11 mouse cellular contexts compared by ENCODE assay signal in the genomic region with DNA sequence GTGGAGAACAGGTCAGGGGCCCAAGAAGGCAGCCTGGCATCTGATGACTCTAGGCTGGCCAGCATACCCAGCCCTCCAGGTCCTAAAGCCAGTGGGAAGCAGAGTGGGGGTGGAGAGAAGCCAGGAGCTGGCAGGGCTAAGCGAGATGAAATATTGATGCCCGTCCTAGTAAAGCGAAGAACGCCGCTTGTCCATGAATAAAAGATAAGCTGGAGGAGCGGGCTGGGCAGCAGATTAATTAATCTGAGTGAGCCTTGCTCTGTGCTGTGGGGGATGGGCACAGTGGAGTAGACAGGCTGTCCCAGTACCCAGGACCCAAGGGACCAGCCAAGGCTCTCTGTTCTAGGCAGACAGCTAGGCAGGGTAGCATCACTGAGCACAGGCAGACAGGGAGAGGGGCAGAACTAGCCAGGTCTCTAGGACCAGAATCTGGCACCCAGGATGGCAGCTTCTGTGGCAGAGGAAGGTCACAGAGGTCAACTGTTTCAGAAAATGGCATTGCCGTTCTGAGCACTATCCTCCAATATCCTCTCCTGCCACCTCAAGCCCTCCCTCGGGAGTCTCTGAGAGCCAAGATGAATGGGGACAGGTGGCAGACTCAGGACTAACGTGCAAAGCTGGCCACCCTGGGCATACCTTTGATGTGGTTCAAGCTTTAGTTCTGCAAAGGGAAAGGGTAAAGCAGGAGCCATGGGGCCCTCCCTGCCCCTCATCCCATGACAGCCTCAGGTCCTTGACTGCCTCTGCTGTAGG.
DNase-seq lines count a peak whose midpoint lies in the region; ATAC-seq and TF ChIP-seq lines count a peak whose summit lies in the region.
"Had no signal": no experiment of that assay in that cellular context is flagged by ENCODE, and none has a peak within 500 bp of the region (broad histone marks: within the 10 kb centered on the region; RNA-seq: fewer than 3 reads in every experiment).

No protein-coding gene starts in this region.

- H3K36me3 ChIP-seq in embryonic facial prominence, embryonic 11.5 days (replicated peaks; ENCODE audit: control insufficient read depth, insufficient read depth, low read depth, low read length), result no peaks in the 10 kb centered on the region
- no peaks in the 10 kb centered on the region for H3K36me3 ChIP-seq in embryonic facial prominence, embryonic 10.5 days (replicated peaks)
- no peaks in the 10 kb centered on the region for H3K36me3 ChIP-seq in hindbrain, embryonic 12.5 days
- no peaks in the 10 kb centered on the region for H3K36me3 ChIP-seq in neural tube, embryonic 12.5 days
- no peaks in the 10 kb centered on the region for H3K36me3 ChIP-seq in liver, embryonic 11.5 days (ENCODE audit: control insufficient read depth, insufficient read depth, low read length)
- H3K36me3 ChIP-seq: lung, embryonic 15.5 days had no signal

- H3K4me3 ChIP-seq in embryonic facial prominence, embryonic 11.5 days (ENCODE audit: low read depth, low read length), result no peak overlapping the region
- H3K4me3 ChIP-seq in embryonic facial prominence, embryonic 10.5 days, result no peak overlapping the region
- H3K4me3 ChIP-seq in cerebellum, adult 2 months (replicated peaks; ENCODE audit: insufficient read depth, low read depth, low read length), result no peak overlapping the region
- peak overlapping the region; percentile 14 for H3K4me3 ChIP-seq in hindbrain, embryonic 12.5 days
- H3K4me3 ChIP-seq in neural tube, embryonic 12.5 days, result peak overlapping the region; percentile 13; the same call in 1 of the 2 replicates
- H3K4me3 ChIP-seq in liver, embryonic 11.5 days (ENCODE audit: low read depth, low read length), result no peak overlapping the region
- H3K4me3 ChIP-seq: lung, embryonic 15.5 days had no signal

- H3K9me3 ChIP-seq in embryonic facial prominence, embryonic 11.5 days (replicated peaks; ENCODE audit: control insufficient read depth, low read length), result no peaks in the 10 kb centered on the region
- no peaks in the 10 kb centered on the region for H3K9me3 ChIP-seq in embryonic facial prominence, embryonic 10.5 days
- no peaks in the 10 kb centered on the region for H3K9me3 ChIP-seq in hindbrain, embryonic 12.5 days (replicated peaks)
- no peaks in the 10 kb centered on the region for H3K9me3 ChIP-seq in neural tube, embryonic 12.5 days
- no peaks in the 10 kb centered on the region for H3K9me3 ChIP-seq in liver, embryonic 11.5 days (ENCODE audit: control insufficient read depth, low read length)
- H3K9me3 ChIP-seq: lung, embryonic 15.5 days had no signal

- no peaks in the 10 kb centered on the region for H3K4me1 ChIP-seq in embryonic facial prominence, embryonic 11.5 days (ENCODE audit: control insufficient read depth, insufficient read depth, low read length)
- peaks cover 18% of the 10 kb centered on the region for H3K4me1 ChIP-seq in embryonic facial prominence, embryonic 10.5 days
- peaks cover 22% of the 10 kb centered on the region for H3K4me1 ChIP-seq in cerebellum, adult 2 months (ENCODE audit: control insufficient read depth, insufficient read depth, low read length)
- H3K4me1 ChIP-seq in hindbrain, embryonic 12.5 days, result peaks cover 35% of the 10 kb centered on the region
- H3K4me1 ChIP-seq in neural tube, embryonic 12.5 days, result peaks cover 44% of the 10 kb centered on the region
- no peaks in the 10 kb centered on the region for H3K4me1 ChIP-seq in liver, embryonic 11.5 days (replicated peaks; ENCODE audit: control insufficient read depth, insufficient read depth, low read length)
- H3K4me1 ChIP-seq: lung, embryonic 15.5 days had no signal

- TF ChIP-seq CTCF in cerebellum, adult 2 months (IDR thresholded peaks at IDR 0.05; ENCODE audit: borderline replicate concordance, insufficient read depth, low read depth, low read length), result no peak

- H3K27ac ChIP-seq in embryonic facial prominence, embryonic 11.5 days (replicated peaks; ENCODE audit: low read depth, low read length), result no peak overlapping the region
- H3K27ac ChIP-seq in embryonic facial prominence, embryonic 10.5 days (replicated peaks), result no peak overlapping the region
- no peak overlapping the region for H3K27ac ChIP-seq in cerebellum, adult 2 months (ENCODE audit: insufficient read depth, low read length)
- peak overlapping the region; percentile 82 for H3K27ac ChIP-seq in hindbrain, embryonic 12.5 days
- peak overlapping the region; percentile 67; the same call in 1 of the 2 replicates for H3K27ac ChIP-seq in neural tube, embryonic 12.5 days
- H3K27ac ChIP-seq in liver, embryonic 11.5 days (ENCODE audit: low read depth, low read length), result no peak overlapping the region
- H3K27ac ChIP-seq: lung, embryonic 15.5 days had no signal

- no peak overlapping the region for H3K9ac ChIP-seq in embryonic facial prominence, embryonic 11.5 days (replicated peaks; ENCODE audit: low read length)
- 0 out of 2 replicates have a peak overlapping the region, but pooled peaks have one; percentile 5 for H3K9ac ChIP-seq in hindbrain, embryonic 12.5 days
- H3K9ac ChIP-seq in neural tube, embryonic 12.5 days, result 0 out of 2 replicates have a peak overlapping the region, but pooled peaks have one; percentile 18
- H3K9ac ChIP-seq in liver, embryonic 11.5 days (ENCODE audit: low read depth, low read length), result no peak overlapping the region
- H3K9ac ChIP-seq: lung, embryonic 15.5 days had no signal

- ATAC-seq in embryonic facial prominence, embryonic 11.5 days (replicated peaks; ENCODE audit: insufficient number of reproducible peaks, low FRiP score, low TSS enrichment, low read depth), result peak; percentile 44; the same call in 1 of the 2 replicates
- ATAC-seq in hindbrain, embryonic 12.5 days (ENCODE audit: low FRiP score), result peak; percentile 93
- peak; percentile 88 for ATAC-seq in neural tube, embryonic 12.5 days (ENCODE audit: low FRiP score, low read depth)
- no peak for ATAC-seq in liver, embryonic 11.5 days (replicated peaks; ENCODE audit: low FRiP score)

- H3K27me3 ChIP-seq in embryonic facial prominence, embryonic 11.5 days (ENCODE audit: control insufficient read depth, insufficient read depth, low read length), result no peaks in the 10 kb centered on the region
- H3K27me3 ChIP-seq in embryonic facial prominence, embryonic 10.5 days (replicated peaks; ENCODE audit: low read depth, poor library complexity, severe bottlenecking), result no peaks in the 10 kb centered on the region
- H3K27me3 ChIP-seq in cerebellum, adult 2 months (ENCODE audit: control insufficient read depth, insufficient read depth, low read length), result no peaks in the 10 kb centered on the region
- no peaks in the 10 kb centered on the region; the same call in 1 of the 2 replicates for H3K27me3 ChIP-seq in hindbrain, embryonic 12.5 days
- no peaks in the 10 kb centered on the region for H3K27me3 ChIP-seq in neural tube, embryonic 12.5 days (replicated peaks)
- H3K27me3 ChIP-seq in liver, embryonic 11.5 days (replicated peaks; ENCODE audit: control insufficient read depth, insufficient read depth, low read length), result no peaks in the 10 kb centered on the region; the same call in 1 of the 2 replicates
- H3K27me3 ChIP-seq: lung, embryonic 15.5 days had no signal

- TF ChIP-seq POLR2A in cerebellum, adult 2 months (IDR thresholded peaks at IDR 0.05; ENCODE audit: borderline replicate concordance, insufficient read depth, low read length), result no peak

- no peak overlapping the region for H3K4me2 ChIP-seq in embryonic facial prominence, embryonic 11.5 days (ENCODE audit: low read depth, low read length)
- H3K4me2 ChIP-seq in hindbrain, embryonic 12.5 days (replicated peaks), result peak overlapping the region; percentile 38
- H3K4me2 ChIP-seq in neural tube, embryonic 12.5 days (replicated peaks), result peak overlapping the region; percentile 49
- no peak overlapping the region for H3K4me2 ChIP-seq in liver, embryonic 11.5 days
- H3K4me2 ChIP-seq: lung, embryonic 15.5 days had no signal

- no peak for DNase-seq in embryonic facial prominence, embryonic 11.5 days (ENCODE audit: low spot score)
- DNase-seq in embryonic facial prominence, embryonic 10.5 days (ENCODE audit: low spot score), result no peak
- DNase-seq in cerebellum, adult 2 months, result peak; percentile 56 to 57
- no peak for DNase-seq in kidney, adult 8-10 months
- DNase-seq in liver, embryonic 11.5 days (ENCODE audit: low spot score), result no peak
- no peak for DNase-seq in thymus, postnatal 10 days (ENCODE audit: low spot score in 2 of 2)
- DNase-seq: gastrocnemius, postnatal 25 days; kidney, postnatal 4 days had no signal

- 74% methylated on average over 9 of the region's 9 CpGs for WGBS in embryonic facial prominence, embryonic 11.5 days
- 70% methylated on average over 9 of the region's 9 CpGs for WGBS in embryonic facial prominence, embryonic 10.5 days
- WGBS in cerebellum, adult 2 months, result 19% methylated on average over 9 of the region's 9 CpGs
- WGBS in hindbrain, embryonic 12.5 days, result 27% methylated on average over 9 of the region's 9 CpGs
- 17% methylated on average over 9 of the region's 9 CpGs for WGBS in neural tube, embryonic 12.5 days
- WGBS in liver, embryonic 11.5 days, result 59% methylated on average over 9 of the region's 9 CpGs

Comparison
In these comparisons a context has a peak if more than half of its experiments do, and no peak if none do; other contexts are left out.
1. DNase-seq: peak in cerebellum, adult 2 months (2 of 2); none in embryonic facial prominence, embryonic 11.5 days (single experiment), embryonic facial prominence, embryonic 10.5 days (single experiment), kidney, adult 8-10 months (0 of 2), liver, embryonic 11.5 days (single experiment) and thymus, postnatal 10 days (0 of 2).
2. H3K27ac ChIP-seq: peak in hindbrain, embryonic 12.5 days (single experiment) and neural tube, embryonic 12.5 days (single experiment); none in embryonic facial prominence, embryonic 11.5 days (single experiment), embryonic facial prominence, embryonic 10.5 days (single experiment), cerebellum, adult 2 months (single experiment) and liver, embryonic 11.5 days (single experiment).
3. H3K4me2 ChIP-seq: peak in hindbrain, embryonic 12.5 days (single experiment) and neural tube, embryonic 12.5 days (single experiment); none in embryonic facial prominence, embryonic 11.5 days (single experiment) and liver, embryonic 11.5 days (single experiment).
4. H3K4me3 ChIP-seq: peak in hindbrain, embryonic 12.5 days (single experiment) and neural tube, embryonic 12.5 days (single experiment); none in embryonic facial prominence, embryonic 11.5 days (single experiment), embryonic facial prominence, embryonic 10.5 days (single experiment), cerebellum, adult 2 months (single experiment) and liver, embryonic 11.5 days (single experiment).
5. H3K9ac ChIP-seq: peak in hindbrain, embryonic 12.5 days (single experiment) and neural tube, embryonic 12.5 days (single experiment); none in embryonic facial prominence, embryonic 11.5 days (single experiment) and liver, embryonic 11.5 days (single experiment).